Comparison of ENCODE assay signal across 8 mouse cellular contexts in the genomic region with DNA sequence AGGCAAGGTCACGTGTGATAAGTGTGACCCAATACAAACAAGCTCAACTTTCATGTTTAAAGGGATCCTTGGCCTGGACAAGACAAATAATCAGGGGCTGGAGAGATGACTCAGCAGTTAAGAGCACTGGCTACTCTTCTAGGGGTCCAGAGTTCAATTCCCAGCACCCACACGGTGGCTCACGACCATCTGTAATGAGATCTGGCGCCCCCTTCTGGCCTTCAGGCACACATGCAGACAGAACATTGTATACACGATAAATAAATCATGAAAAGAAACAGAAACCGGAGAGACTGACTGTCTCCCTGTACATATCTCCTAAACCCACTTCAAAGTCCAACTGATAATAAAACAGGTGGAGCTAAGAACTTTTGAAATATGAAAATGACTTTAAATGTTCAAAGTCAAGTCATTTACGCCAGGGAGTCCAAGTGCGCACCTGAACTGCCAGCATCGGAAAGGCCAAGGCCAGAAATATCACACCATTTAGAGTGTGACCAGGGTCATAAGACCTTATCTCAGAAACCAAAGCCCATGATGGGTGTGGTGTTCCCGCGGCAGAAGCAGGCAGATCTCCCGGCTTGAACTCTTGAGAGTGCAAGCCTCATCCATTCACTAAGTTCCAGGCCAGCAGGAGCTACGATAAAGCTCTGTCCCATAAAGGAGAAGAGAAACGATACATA. TPM values are rescaled to one million over a fixed set of nuclear protein-coding genes. Genes with fewer than 3 reads are reported as not detected.
A peak's percentile ranks its signal among the peaks of the same experiment; 100 is the strongest.
DNase-seq lines count a peak whose midpoint lies in the region; ATAC-seq and TF ChIP-seq lines count a peak whose summit lies in the region.

No protein-coding gene starts in this region.

- H3K27me3 ChIP-seq in hindbrain, embryonic 14.5 days (ENCODE audit: control insufficient read depth, insufficient read depth, low read length) = no peaks in the 10 kb centered on the region
- H3K27me3 ChIP-seq in midbrain, embryonic 14.5 days (ENCODE audit: control insufficient read depth, insufficient read depth, low read length) = no peaks in the 10 kb centered on the region

- peak overlapping the region; percentile 94 for H3K4me3 ChIP-seq in layer of hippocampus, adult 2 months
- H3K4me3 ChIP-seq in hindbrain, embryonic 14.5 days (replicated peaks; ENCODE audit: low read length) = peak overlapping the region; percentile 90
- H3K4me3 ChIP-seq in midbrain, embryonic 14.5 days (replicated peaks; ENCODE audit: low read depth, low read length) = peak overlapping the region; percentile 97

- H3K9ac ChIP-seq in hindbrain, embryonic 14.5 days = peak overlapping the region; percentile 97
- peak overlapping the region; percentile 94; the same call in 1 of the 2 replicates for H3K9ac ChIP-seq in midbrain, embryonic 14.5 days (replicated peaks; ENCODE audit: low read length)

- H3K9me3 ChIP-seq in hindbrain, embryonic 14.5 days (ENCODE audit: control insufficient read depth, low read length) = no peaks in the 10 kb centered on the region
- H3K9me3 ChIP-seq in midbrain, embryonic 14.5 days (ENCODE audit: control insufficient read depth, low read length) = no peaks in the 10 kb centered on the region

- H3K36me3 ChIP-seq in hindbrain, embryonic 14.5 days (replicated peaks; ENCODE audit: control insufficient read depth, insufficient read depth) = peaks cover 37% of the 10 kb centered on the region
- H3K36me3 ChIP-seq in midbrain, embryonic 14.5 days (ENCODE audit: control insufficient read depth, insufficient read depth, low read length) = peaks cover 38% of the 10 kb centered on the region

- H3K27ac ChIP-seq in layer of hippocampus, adult 2 months = no peak overlapping the region
- H3K27ac ChIP-seq in hindbrain, embryonic 14.5 days = no peak overlapping the region
- no peak overlapping the region for H3K27ac ChIP-seq in midbrain, embryonic 14.5 days (replicated peaks; ENCODE audit: low read depth, low read length)

- peak overlapping the region; percentile 75 for H3K4me2 ChIP-seq in hindbrain, embryonic 14.5 days (replicated peaks)
- peak overlapping the region; percentile 81 for H3K4me2 ChIP-seq in midbrain, embryonic 14.5 days (ENCODE audit: low read length)

- peak; percentile 71 for TF ChIP-seq CTCF in layer of hippocampus, adult 2 months (conservative IDR thresholded peaks at IDR 0.05)

- WGBS in hindbrain, embryonic 14.5 days = 74% methylated on average over 14 of the region's 14 CpGs
- 76% methylated on average over 14 of the region's 14 CpGs for WGBS in midbrain, embryonic 14.5 days

- no peak for DNase-seq in layer of hippocampus, adult 2 months (ENCODE audit: low spot score in 2 of 2)
- DNase-seq in layer of hippocampus, adult 9-11 months = no peak
- DNase-seq in R1 (ENCODE audit: low read depth, low spot score) = peak; percentile 91
- DNase-seq in hindbrain, embryonic 14.5 days (ENCODE audit: low spot score) = no peak
- DNase-seq in midbrain, embryonic 14.5 days = peak; percentile 33
- no peak for DNase-seq in urinary bladder, postnatal 14 days (ENCODE audit: low spot score)
- no peak for DNase-seq in right cerebral cortex, postnatal 25 days
- no peak for DNase-seq in gastrocnemius, postnatal 4 days (ENCODE audit: low spot score in 2 of 2)

- peaks cover 10% of the 10 kb centered on the region for H3K4me1 ChIP-seq in hindbrain, embryonic 14.5 days (replicated peaks; ENCODE audit: control insufficient read depth, insufficient read depth, low read length)
- H3K4me1 ChIP-seq in midbrain, embryonic 14.5 days (ENCODE audit: control insufficient read depth, insufficient read depth, low read length) = peaks cover 10% of the 10 kb centered on the region

- no peak for ATAC-seq in hindbrain, embryonic 14.5 days (ENCODE audit: low FRiP score)
- ATAC-seq in midbrain, embryonic 14.5 days (ENCODE audit: low FRiP score, low TSS enrichment) = no peak

RNA-seq across cellular contexts. Expression of gene Prpsap1, which starts 5.2 kb away (rescaled TPM):
- 10 to 100 TPM; 84.2 to 98.5 TPM for total RNA-seq in layer of hippocampus, adult 2 months (2021)
- 162 and 173 TPM in 2 replicates for polyA plus RNA-seq in hindbrain, embryonic 14.5 days (2014; fragmentation: Nextera tagmentation; extraction: Ambion mirVana)
- polyA plus RNA-seq in midbrain, embryonic 14.5 days (2014; fragmentation: Nextera tagmentation; extraction: Ambion mirVana) = 171 and 174 TPM in 2 replicates
- 10 to 100 TPM; 43.3 to 49.6 TPM for total RNA-seq in gastrocnemius, postnatal 4 days (2021)

RNA-seq across cellular contexts. Expression of gene Qrich2, which starts 22.8 kb away (rescaled TPM):
- total RNA-seq in layer of hippocampus, adult 2 months (2021) = under 1 TPM in 1 of 2 experiments, not detected in 1; 0.17 TPM
- 0.09 TPM in 1 of 2 replicates, not detected in the other for polyA plus RNA-seq in hindbrain, embryonic 14.5 days (2014; fragmentation: Nextera tagmentation; extraction: Ambion mirVana)
- polyA plus RNA-seq in midbrain, embryonic 14.5 days (2014; fragmentation: Nextera tagmentation; extraction: Ambion mirVana) = 0.09 TPM in 1 of 2 replicates, not detected in the other
- total RNA-seq in gastrocnemius, postnatal 4 days (2021) = under 1 TPM; 0.02 to 0.10 TPM

RNA-seq across cellular contexts. Expression of gene Sphk1, which starts 41.9 kb away (rescaled TPM):
- total RNA-seq in layer of hippocampus, adult 2 months (2021) = 1 to 10 TPM; 1.6 to 1.9 TPM
- 4.0 and 4.1 TPM in 2 replicates for polyA plus RNA-seq in hindbrain, embryonic 14.5 days (2014; fragmentation: Nextera tagmentation; extraction: Ambion mirVana)
- polyA plus RNA-seq in midbrain, embryonic 14.5 days (2014; fragmentation: Nextera tagmentation; extraction: Ambion mirVana) = 5.4 and 6.0 TPM in 2 replicates
- 1 to 10 TPM; 4.0 TPM for total RNA-seq in gastrocnemius, postnatal 4 days (2021)

RNA-seq across cellular contexts. Expression of gene Ubald2, which starts 54.9 kb away (rescaled TPM):
- total RNA-seq in layer of hippocampus, adult 2 months (2021) = 10 to 100 TPM; 32.5 to 41.9 TPM
- 61.4 and 67.6 TPM in 2 replicates for polyA plus RNA-seq in hindbrain, embryonic 14.5 days (2014; fragmentation: Nextera tagmentation; extraction: Ambion mirVana)
- 77.5 and 87.8 TPM in 2 replicates for polyA plus RNA-seq in midbrain, embryonic 14.5 days (2014; fragmentation: Nextera tagmentation; extraction: Ambion mirVana)
- 10 to 100 TPM; 44.6 to 45.1 TPM for total RNA-seq in gastrocnemius, postnatal 4 days (2021)

Comparison
In these comparisons a context has a peak if more than half of its experiments do, and no peak if none do; other contexts are left out.
1. DNase-seq: peak in R1 (single experiment) and midbrain, embryonic 14.5 days (single experiment); none in layer of hippocampus, adult 2 months (0 of 2), layer of hippocampus, adult 9-11 months (single experiment), hindbrain, embryonic 14.5 days (single experiment), urinary bladder, postnatal 14 days (single experiment), right cerebral cortex, postnatal 25 days (single experiment) and gastrocnemius, postnatal 4 days (0 of 2).
2. Peak in every context shown above with its lines, with median percentiles within 50 percentile points of each other: H3K4me3 ChIP-seq.